Mouse (Mus musculus) stomach, embryonic 16.5 days (tissue): Measurements from ENCODE around the gene Dntt. TPM values are rescaled to one million over a fixed set of nuclear protein-coding genes. Genes with fewer than 3 reads are reported as not detected.

Experiments
- ATAC-seq: fragments of 200-750 bp; cut with Nextera tagmentation; 2 replicates; pipeline ENCODE4 v1.8.0; 2017; ENCODE audit warnings: moderate number of reproducible peaks, moderate TSS enrichment; ENCODE audit not compliant: insufficient read depth, low FRiP score
- H3K27ac ChIP-seq: fragments of 300-500 bp; sonication (generic); 2 replicates; pipeline ENCODE4 v1.5.1; 2014; ENCODE audit warnings: low read length
- H3K27me3 ChIP-seq: fragments of 300-500 bp; sonication (generic); 2 replicates; pipeline ENCODE4 v1.6.1; 2014; ENCODE audit warnings: low read length, control low read depth, mixed read lengths; ENCODE audit not compliant: control insufficient read depth, insufficient read depth
- H3K36me3 ChIP-seq: fragments of 300-500 bp; sonication (generic); 2 replicates; pipeline ENCODE4 v1.6.1; 2014; ENCODE audit warnings: low read length; ENCODE audit not compliant: control insufficient read depth, insufficient read depth
- H3K4me1 ChIP-seq: fragments of 300-500 bp; sonication (generic); 2 replicates; pipeline ENCODE4 v1.6.1; 2014; ENCODE audit warnings: low read length, control low read depth, mixed read lengths; ENCODE audit not compliant: control insufficient read depth, insufficient read depth
- H3K4me2 ChIP-seq: fragments of 300-500 bp; sonication (generic); 2 replicates; pipeline ENCODE4 v1.6.1; 2014; ENCODE audit warnings: low read depth, low read length, mixed read lengths
- H3K4me3 ChIP-seq: fragments of 300-500 bp; sonication (generic); replicated peaks from 2 replicates; pipeline ENCODE4 v1.5.1; 2014; ENCODE audit warnings: mild to moderate bottlenecking, low read length
- H3K9ac ChIP-seq: fragments of 300-500 bp; sonication (generic); 2 replicates; pipeline ENCODE4 v1.6.1; 2014; ENCODE audit warnings: low read length
- H3K9me3 ChIP-seq: fragments of 300-500 bp; sonication (generic); replicated peaks from 2 replicates; pipeline ENCODE4 v1.6.1; 2016; ENCODE audit warnings: low read length, control low read depth; ENCODE audit not compliant: control insufficient read depth
- WGBS: fragments of 180-500 bp; shearing (Covaris S2); extraction: QIAGEN DNeasy Blood & Tissue Kit; methylation state at CpG from one replicate; pipeline ENCODE4 v1.1.7; 2014; 5-methylcytosine and 5-hydroxymethylcytosine counted together
- polyA plus RNA-seq: library from polyadenylated mRNA; unstranded; fragments of >200 nt; fragmentation: Nextera tagmentation; extraction: Ambion mirVana; gene quantifications from 2 replicates; pipeline ENCODE4 v1.2.1, GENCODE M21; 2015

Dntt gene
- polyA plus RNA-seq, 1 experiment from 2014 or later, result not detected

DNA sequence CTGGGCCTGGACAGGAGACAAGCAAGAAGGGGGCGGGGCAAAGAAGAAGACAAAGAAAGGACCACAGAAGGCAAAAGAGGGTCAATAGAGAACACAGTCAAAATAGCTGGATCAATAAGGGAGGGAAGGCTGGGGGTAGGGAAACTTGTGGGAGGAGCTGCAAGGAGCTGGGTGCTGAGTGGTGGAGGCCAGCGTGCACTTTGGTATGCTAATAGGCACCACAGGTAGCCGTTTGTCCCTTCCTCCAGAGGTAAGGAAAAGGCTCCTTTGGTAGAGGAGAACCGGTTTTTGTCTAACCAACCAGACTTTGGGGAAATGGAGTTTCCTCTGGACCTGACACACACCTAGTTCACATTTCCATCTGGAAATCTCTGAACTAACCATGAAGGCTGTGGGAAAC lies 22.5 kb upstream of the Dntt start:
- Histone ChIP-seq H3K27ac (no peak overlapping the region), H3K4me1 (peaks cover 3% of the 10 kb centered on the region; the same call in 1 of the 2 replicates), H3K4me2 (no peak overlapping the region), H3K9ac (no peak overlapping the region), H3K9me3 (0 out of 2 replicates have a peak, but pooled peaks cover 4% of the 10 kb centered on the region), H3K27me3 (no peaks in the 10 kb centered on the region), H3K4me3 (no peak overlapping the region), H3K36me3 (no peaks in the 10 kb centered on the region)
- 23% methylated on average over 4 of the region's 4 CpGs for WGBS
- ATAC-seq, result no peak

GRCm38 (mm10) chr19:41007326-41007725 lies 21.7 kb upstream of the Dntt start:
- Histone ChIP-seq H3K9me3 (0 out of 2 replicates have a peak, but pooled peaks cover 4% of the 10 kb centered on the region), H3K4me2 (no peak overlapping the region), H3K4me1 (peaks cover 9% of the 10 kb centered on the region), H3K36me3 (no peaks in the 10 kb centered on the region), H3K4me3 (no peak overlapping the region), H3K9ac (no peak overlapping the region), H3K27me3 (no peaks in the 10 kb centered on the region), H3K27ac (no peak overlapping the region)
- 27% methylated on average over 6 of the region's 6 CpGs for WGBS
- no peak for ATAC-seq

DNA sequence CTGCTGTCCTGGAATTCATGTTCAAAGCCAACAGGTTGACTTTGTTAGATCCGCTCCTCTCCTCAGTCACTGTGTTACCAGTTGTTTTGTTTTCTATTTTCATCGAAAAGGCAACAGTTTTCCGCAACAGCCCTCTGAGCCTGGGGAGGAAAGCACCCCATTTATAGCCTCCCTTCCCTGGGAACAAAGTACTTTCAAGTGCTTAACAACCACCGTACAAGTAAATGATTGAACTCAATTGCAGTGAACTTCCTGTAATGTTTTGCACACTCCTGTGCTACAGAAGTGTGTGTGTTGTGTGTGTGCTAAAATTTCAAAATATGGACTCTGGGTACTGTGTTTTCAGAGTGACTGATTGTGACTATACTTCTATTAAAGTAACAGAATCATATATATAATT lies 21.3 kb upstream of the Dntt start:
- H3K4me2 ChIP-seq, result no peak overlapping the region
- no peaks in the 10 kb centered on the region for H3K36me3 ChIP-seq
- H3K4me3 ChIP-seq, result no peak overlapping the region
- ATAC-seq, result no peak
- H3K27me3 ChIP-seq, result no peaks in the 10 kb centered on the region
- no peak overlapping the region for H3K27ac ChIP-seq
- no peak overlapping the region for H3K9ac ChIP-seq
- 79% methylated on average over 4 of the region's 4 CpGs for WGBS
- 0 out of 2 replicates have a peak, but pooled peaks cover 3% of the 10 kb centered on the region for H3K9me3 ChIP-seq
- H3K4me1 ChIP-seq, result peaks cover 9% of the 10 kb centered on the region

DNA sequence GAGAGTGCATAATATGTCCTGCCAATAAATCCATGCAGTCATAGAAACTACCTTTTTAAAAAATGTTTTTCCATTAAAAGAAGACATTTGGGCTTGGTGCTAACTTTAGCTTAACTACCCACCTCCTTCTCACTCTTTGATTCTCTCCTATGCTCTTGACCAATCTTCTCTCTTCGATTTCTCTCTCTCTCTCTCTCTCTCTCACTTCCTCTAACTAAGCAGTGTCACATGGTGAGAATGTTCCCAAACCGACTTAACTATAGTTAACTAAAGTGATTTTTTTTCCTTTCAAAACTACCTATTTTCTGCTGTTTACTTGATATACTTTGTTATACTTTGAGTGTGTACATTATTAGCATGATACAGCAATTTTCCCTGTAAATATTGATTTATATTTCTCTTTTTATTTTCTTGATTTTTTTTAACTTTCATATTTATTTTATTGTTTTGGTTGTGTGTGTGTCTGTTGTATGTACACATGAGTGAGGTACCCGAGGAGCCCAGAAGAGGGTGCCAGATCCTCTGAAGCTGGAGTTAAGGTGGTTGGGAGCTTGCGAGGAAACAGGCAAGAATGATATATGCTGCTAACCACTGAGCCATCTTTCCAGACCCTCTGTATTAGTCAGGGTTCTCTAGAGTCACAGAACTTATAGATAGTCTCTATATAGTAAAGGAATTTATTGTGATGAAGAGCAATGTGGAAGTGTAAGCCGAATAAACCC lies 20.2 kb upstream of the Dntt start:
- WGBS, result 87% methylated on average over 5 of the region's 5 CpGs
- no peak overlapping the region for H3K4me3 ChIP-seq
- H3K4me2 ChIP-seq, result no peak overlapping the region
- no peaks in the 10 kb centered on the region for H3K9me3 ChIP-seq
- H3K27ac ChIP-seq, result no peak overlapping the region
- no peaks in the 10 kb centered on the region for H3K27me3 ChIP-seq
- no peaks in the 10 kb centered on the region for H3K36me3 ChIP-seq
- H3K9ac ChIP-seq, result no peak overlapping the region
- peaks cover 14% of the 10 kb centered on the region for H3K4me1 ChIP-seq
- ATAC-seq, result no peak

DNA sequence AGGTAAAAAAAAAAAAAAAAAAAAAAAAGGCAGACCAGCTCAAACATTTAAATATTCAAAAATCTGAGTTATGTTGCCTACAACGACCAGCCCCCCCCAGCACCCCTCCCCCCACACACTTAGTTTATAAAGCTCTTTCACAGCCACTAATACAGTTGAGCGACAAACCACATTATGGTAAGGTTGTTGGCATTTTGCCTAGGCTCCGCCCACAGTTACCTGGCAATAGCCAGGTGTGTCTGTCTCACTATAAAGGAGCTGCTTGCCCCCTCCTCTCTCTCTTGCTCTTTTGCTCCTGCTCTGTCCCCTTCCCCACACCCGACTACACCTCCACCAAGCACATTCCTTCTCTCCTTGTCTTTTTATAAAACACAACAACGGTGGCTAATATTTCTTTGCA lies 17.4 kb upstream of the Dntt start:
- H3K4me2 ChIP-seq, result no peak overlapping the region
- peaks cover 17% of the 10 kb centered on the region for H3K4me1 ChIP-seq
- H3K9ac ChIP-seq, result no peak overlapping the region
- no peaks in the 10 kb centered on the region for H3K27me3 ChIP-seq
- no peaks in the 10 kb centered on the region for H3K36me3 ChIP-seq
- H3K9me3 ChIP-seq, result no peaks in the 10 kb centered on the region
- ATAC-seq, result no peak
- 34% methylated on average over 5 of the region's 5 CpGs for WGBS
- no peak overlapping the region for H3K4me3 ChIP-seq
- H3K27ac ChIP-seq, result no peak overlapping the region

GRCm38 (mm10) chr19:41013591-41013990 lies 15.5 kb upstream of the Dntt start:
- Histone ChIP-seq H3K9ac (no peak overlapping the region), H3K4me1 (peaks cover 14% of the 10 kb centered on the region), H3K27me3 (no peaks in the 10 kb centered on the region), H3K4me3 (no peak overlapping the region), H3K27ac (no peak overlapping the region), H3K4me2 (peak overlapping the region; percentile 34), H3K36me3 (no peaks in the 10 kb centered on the region), H3K9me3 (no peaks in the 10 kb centered on the region)
- 3% methylated on average over 5 of the region's 5 CpGs for WGBS
- ATAC-seq, result peak; percentile 72; the same call in 1 of the 2 replicates

DNA sequence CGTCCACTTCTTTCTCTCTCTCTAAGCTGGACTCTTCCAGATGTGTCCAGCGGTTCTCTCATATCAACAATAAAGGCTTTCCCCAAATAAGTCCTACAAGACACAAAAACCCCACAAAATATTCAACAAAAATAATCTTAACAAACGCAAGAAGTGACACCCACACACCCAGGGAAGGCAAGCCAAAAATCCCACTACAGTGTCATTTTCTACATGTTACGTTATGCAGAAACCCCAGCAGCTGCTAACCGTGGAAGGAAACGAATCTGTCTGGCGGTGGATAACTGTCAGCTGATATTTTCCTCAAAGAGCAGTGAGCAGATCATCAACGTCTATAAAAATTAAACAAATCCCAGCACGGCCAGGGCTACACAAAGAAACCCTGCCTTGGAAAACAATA lies 15.1 kb upstream of the Dntt start:
- WGBS, result 10% methylated on average over 9 of the region's 9 CpGs

DNA sequence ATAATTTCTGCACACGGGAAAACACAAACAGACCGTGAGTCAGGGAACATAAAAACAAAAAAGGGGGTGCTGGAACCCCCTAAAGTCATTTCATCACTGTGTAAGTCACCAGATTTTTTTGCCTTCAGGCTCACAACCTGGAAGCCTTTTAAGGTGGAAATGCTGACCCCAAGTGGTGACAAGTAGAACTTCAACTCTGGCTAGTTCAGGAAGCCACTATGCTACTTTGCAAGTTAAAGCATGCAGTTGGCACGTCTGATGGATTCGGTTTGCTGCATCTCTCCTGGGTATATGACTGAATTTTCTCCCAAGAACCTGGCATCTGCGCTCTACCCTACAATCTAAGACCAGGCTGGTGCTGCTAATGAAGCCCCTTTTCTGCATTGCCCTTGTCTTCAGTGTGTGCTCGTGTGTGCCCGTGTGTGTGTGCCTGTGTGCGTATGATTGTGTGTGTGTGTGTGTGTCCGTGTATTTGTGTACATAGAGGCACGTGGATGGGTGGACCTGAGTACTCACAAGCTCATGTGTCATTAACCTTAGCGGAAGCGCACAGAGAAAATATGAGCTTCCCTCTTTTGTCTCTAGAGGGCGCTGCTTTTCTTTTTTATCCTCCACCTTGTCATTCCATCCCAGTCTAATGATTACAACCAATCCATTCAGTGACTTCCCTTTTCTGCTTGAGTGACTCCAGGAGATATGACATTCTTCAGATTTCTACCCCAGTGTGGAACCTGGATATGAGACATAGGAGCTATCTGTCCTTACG lies 12.9 kb upstream of the Dntt start:
- no peak for ATAC-seq
- no peaks in the 10 kb centered on the region for H3K36me3 ChIP-seq
- no peak overlapping the region for H3K27ac ChIP-seq
- peak overlapping the region; percentile 25 for H3K4me3 ChIP-seq
- peak overlapping the region; percentile 58 for H3K9ac ChIP-seq
- no peaks in the 10 kb centered on the region for H3K9me3 ChIP-seq
- H3K4me2 ChIP-seq, result peak overlapping the region; percentile 59
- 19% methylated on average over 14 of the region's 14 CpGs for WGBS
- no peaks in the 10 kb centered on the region for H3K27me3 ChIP-seq
- peaks cover 14% of the 10 kb centered on the region for H3K4me1 ChIP-seq

More for the DNA sequence above, 15.1 kb upstream of the Dntt start:
- no peaks in the 10 kb centered on the region for H3K27me3 ChIP-seq
- no peak overlapping the region for H3K9ac ChIP-seq
- peak; percentile 27; the same call in 1 of the 2 replicates for ATAC-seq
- H3K36me3 ChIP-seq, result no peaks in the 10 kb centered on the region
- no peak overlapping the region for H3K27ac ChIP-seq
- peaks cover 14% of the 10 kb centered on the region for H3K4me1 ChIP-seq
- peak overlapping the region; percentile 34; the same call in 1 of the 2 replicates for H3K4me2 ChIP-seq
- no peaks in the 10 kb centered on the region for H3K9me3 ChIP-seq
- H3K4me3 ChIP-seq, result no peak overlapping the region

DNA sequence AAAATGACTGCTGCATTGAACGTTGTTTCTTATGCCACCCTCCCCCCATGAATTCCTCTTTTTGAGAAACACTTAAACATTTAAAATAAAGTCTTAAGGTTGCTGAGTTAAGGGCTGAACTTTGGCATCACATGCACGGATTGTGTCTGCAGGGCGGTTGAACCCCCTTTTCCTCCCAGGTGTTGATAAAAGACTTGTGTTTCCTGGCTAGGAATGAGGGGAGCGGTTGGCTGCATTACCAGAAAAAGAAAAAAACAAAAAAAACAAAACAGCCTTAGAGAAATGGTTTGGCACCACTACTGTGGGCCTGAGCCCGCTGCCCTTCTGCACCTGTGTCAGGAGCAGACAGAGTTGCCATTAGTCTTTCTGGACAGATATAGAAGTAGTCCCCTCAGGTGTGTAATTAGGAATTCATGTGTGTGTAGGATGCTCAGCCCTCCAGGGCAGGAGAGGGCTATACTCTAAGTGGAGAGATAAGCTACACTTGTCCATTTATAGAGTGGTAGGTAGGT lies 9.9 kb upstream of the Dntt start:
- Histone ChIP-seq H3K27ac (no peak overlapping the region), H3K4me3 (no peak overlapping the region), H3K36me3 (no peaks in the 10 kb centered on the region), H3K9ac (no peak overlapping the region), H3K27me3 (no peaks in the 10 kb centered on the region), H3K4me1 (no peaks in the 10 kb centered on the region), H3K4me2 (no peak overlapping the region), H3K9me3 (no peaks in the 10 kb centered on the region)
- 66% methylated on average over 5 of the region's 5 CpGs for WGBS
- no peak for ATAC-seq
